Mouse (Mus musculus): ENCODE measurements around the gene Olfr1390. TPM values are rescaled to one million over a fixed set of nuclear protein-coding genes. Genes with fewer than 3 reads are reported as not detected.
"Not testable (repeated sequence)": the region's sequence is repeated elsewhere in the genome, so short reads cannot be mapped to it uniquely, and the experiment has no call there.

Gene Olfr1390
- total and polyA plus RNA-seq, 2 experiments from 2014 or later = not detected

DNA sequence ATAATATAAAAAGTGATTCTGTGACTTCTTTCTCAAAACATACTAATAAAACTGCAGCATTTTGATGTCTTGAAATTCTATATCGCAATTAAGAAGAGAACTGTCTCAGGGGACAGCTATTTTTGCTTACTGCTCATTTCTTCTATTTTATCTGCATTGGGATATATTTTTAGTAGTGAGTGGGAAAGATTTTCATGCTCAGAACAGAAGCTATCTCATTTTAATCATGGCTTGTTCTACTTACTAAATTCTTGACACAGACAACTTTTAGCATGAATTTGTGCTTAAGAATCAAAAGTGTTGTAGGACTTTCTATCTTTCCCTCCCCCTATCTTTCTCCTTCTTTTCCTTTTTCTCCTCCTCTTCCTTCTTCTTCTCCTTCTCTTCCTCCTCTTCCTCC is 5.3 kb upstream of the Olfr1390 start:
- Histone ChIP-seq H3K27ac (no peak overlapping the region), H3K9ac (replicated peaks; ENCODE audit: low read length) (no peak overlapping the region), H3K4me1 (ENCODE audit: insufficient read depth, low read length) (no peaks in the 10 kb centered on the region), H3K4me3 (ENCODE audit: low read length) (no peak overlapping the region), H3K9me3 (ENCODE audit: low read length) (no peaks in the 10 kb centered on the region), H3K4me2 (ENCODE audit: low read depth, low read length) (no peak overlapping the region), H3K36me3 (ENCODE audit: insufficient read depth, low read length) (no peaks in the 10 kb centered on the region), H3K27me3 (ENCODE audit: insufficient read depth, low read length) (no peaks in the 10 kb centered on the region)
- DNase-seq (ENCODE audit: low spot score) (no peak), ATAC-seq (no peak)
- WGBS = 75% methylated on average over 1 of the region's 1 CpGs
- no peak for TF ChIP-seq CTCF (IDR thresholded peaks at IDR 0.05; ENCODE audit: low read depth)

DNA sequence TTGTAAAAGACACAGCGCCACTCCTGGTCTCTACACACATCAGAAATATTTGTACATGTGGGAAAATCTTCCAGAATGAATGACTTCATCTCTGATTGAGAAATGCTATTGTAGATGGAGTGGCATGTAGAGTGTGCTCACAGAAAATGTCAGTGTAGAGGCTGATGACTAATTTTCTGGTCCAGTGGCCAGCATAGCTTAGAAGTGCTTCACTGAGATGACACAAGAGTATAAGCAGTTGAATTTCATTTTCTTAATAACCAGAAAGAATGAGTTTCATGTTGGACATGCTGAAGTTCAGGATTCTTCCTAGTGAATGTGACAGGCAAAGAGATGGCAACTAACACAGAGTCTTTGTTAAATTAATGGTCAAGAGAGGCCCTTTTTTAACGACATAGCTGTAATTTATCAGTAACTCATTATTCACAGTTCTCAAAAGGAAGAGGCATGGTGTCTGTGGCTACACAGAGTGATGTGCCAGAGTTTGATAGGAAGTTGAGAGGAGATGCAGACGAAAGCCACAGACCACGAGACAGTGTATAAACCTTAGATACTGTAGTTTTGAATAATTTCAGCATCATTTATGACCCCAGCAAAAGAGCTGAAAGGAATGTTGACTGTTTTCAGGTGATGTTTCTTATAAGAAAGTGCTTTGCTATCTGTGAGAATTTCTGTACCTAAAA is 2.3 kb downstream of the Olfr1390 start:
- no peak for DNase-seq (ENCODE audit: low spot score)
- TF ChIP-seq CTCF (IDR thresholded peaks at IDR 0.05; ENCODE audit: low read depth) = no peak
- 68% methylated on average over 4 of the region's 4 CpGs for WGBS
- H3K9me3 ChIP-seq (ENCODE audit: low read length) = no peaks in the 10 kb centered on the region
- no peak overlapping the region for H3K4me2 ChIP-seq (ENCODE audit: low read depth, low read length)
- no peak overlapping the region for H3K9ac ChIP-seq (replicated peaks; ENCODE audit: low read length)
- no peaks in the 10 kb centered on the region for H3K4me1 ChIP-seq (ENCODE audit: insufficient read depth, low read length)
- H3K27ac ChIP-seq = no peak overlapping the region
- no peak overlapping the region for H3K4me3 ChIP-seq (ENCODE audit: low read length)
- no peak for ATAC-seq
- no peaks in the 10 kb centered on the region for H3K27me3 ChIP-seq (ENCODE audit: insufficient read depth, low read length)
- H3K36me3 ChIP-seq (ENCODE audit: insufficient read depth, low read length) = no peaks in the 10 kb centered on the region

DNA sequence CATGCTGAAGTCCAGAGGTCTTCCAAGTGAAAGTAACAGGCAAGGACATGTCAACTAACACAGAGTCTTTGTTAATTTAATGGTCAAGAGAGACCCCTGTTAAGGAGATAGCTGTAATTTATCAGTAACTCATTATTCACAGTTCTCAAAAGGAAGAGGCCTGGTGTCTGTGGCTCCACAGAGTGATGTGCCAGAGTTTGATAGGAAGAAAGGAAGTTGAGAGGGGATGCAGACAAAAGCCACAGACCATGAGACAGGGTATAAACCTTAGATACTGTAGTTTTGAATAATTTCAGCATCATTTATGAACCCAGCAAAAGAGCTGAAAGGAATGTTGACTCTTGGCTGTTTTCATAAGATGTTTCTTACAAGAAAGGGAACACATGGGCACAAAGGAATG is 48.1 kb downstream of the Olfr1390 start:
- Histone ChIP-seq H3K9ac (replicated peaks; ENCODE audit: low read length) (no peak overlapping the region), H3K36me3 (ENCODE audit: insufficient read depth, low read length) (no peaks in the 10 kb centered on the region), H3K4me3 (ENCODE audit: low read length) (no peak overlapping the region), H3K27me3 (ENCODE audit: insufficient read depth, low read length) (no peaks in the 10 kb centered on the region), H3K4me1 (ENCODE audit: insufficient read depth, low read length) (no peaks in the 10 kb centered on the region), H3K9me3 (ENCODE audit: low read length) (no peaks in the 10 kb centered on the region), H3K4me2 (ENCODE audit: low read depth, low read length) (no peak overlapping the region), H3K27ac (no peak overlapping the region)
- no peak for DNase-seq (ENCODE audit: low spot score)
- TF ChIP-seq CTCF (IDR thresholded peaks at IDR 0.05; ENCODE audit: low read depth) = no peak
- no peak for ATAC-seq

DNA sequence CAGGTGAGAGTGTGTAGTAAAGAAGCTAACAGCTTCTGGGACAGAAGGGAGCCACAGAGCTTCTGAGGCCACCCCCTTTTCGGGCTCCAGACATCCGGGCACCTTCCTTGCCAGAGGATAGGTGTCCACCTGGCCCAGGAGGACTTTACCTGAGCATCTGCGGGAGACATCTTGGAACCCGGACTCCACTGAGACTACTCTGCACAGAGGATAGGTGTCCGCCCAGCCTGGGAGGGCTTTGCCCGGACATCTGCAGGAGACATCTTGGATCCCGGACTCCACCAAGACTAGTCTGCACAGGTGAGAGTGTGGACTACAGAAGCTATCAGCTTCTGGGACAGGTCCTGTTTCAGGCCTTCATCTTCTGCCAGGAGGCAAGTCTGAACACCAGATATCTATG is 51.1 kb downstream of the Olfr1390 start:
- H3K4me2 ChIP-seq (ENCODE audit: low read depth, low read length); H3K36me3 ChIP-seq (ENCODE audit: insufficient read depth, low read length); H3K4me1 ChIP-seq (ENCODE audit: insufficient read depth, low read length); ATAC-seq; H3K9ac ChIP-seq (replicated peaks; ENCODE audit: low read length); H3K27me3 ChIP-seq (ENCODE audit: insufficient read depth, low read length); DNase-seq (ENCODE audit: low spot score); H3K4me3 ChIP-seq (ENCODE audit: low read length); H3K27ac ChIP-seq; H3K9me3 ChIP-seq (ENCODE audit: low read length): not testable (repeated sequence)
- 94% methylated on average over 7 of the region's 7 CpGs for WGBS

Other genes starting within 250 kb of the Olfr1390 start
- not detected in 2 replicates for gene Olfr1396, start 220.3 kb upstream of the Olfr1390 start, total RNA-seq (2014; rRNA removed)
- not detected in 2 replicates for gene Olfr1396, start 220.3 kb upstream of the Olfr1390 start, polyA plus RNA-seq (2015; fragmentation: Nextera tagmentation; extraction: Ambion mirVana)
- not detected in 2 replicates for gene Olfr1395, start 192.9 kb upstream of the Olfr1390 start, total RNA-seq (2014; rRNA removed)
- gene Olfr1395, start 192.9 kb upstream of the Olfr1390 start, polyA plus RNA-seq (2015; fragmentation: Nextera tagmentation; extraction: Ambion mirVana) = not detected in 2 replicates
- not detected in 2 replicates for gene Olfr1394, start 180.8 kb upstream of the Olfr1390 start, total RNA-seq (2014; rRNA removed)
- gene Olfr1394, start 180.8 kb upstream of the Olfr1390 start, polyA plus RNA-seq (2015; fragmentation: Nextera tagmentation; extraction: Ambion mirVana) = not detected in 2 replicates
- 0.37 TPM in 1 of 2 replicates, not detected in the other for gene Btnl9, start 148.0 kb upstream of the Olfr1390 start, total RNA-seq (2014; rRNA removed)
- gene Btnl9, start 148.0 kb upstream of the Olfr1390 start, polyA plus RNA-seq (2015; fragmentation: Nextera tagmentation; extraction: Ambion mirVana) = 0.39 and 0.50 TPM in 2 replicates
- gene Zfp62, start 131.9 kb upstream of the Olfr1390 start, total RNA-seq (2014; rRNA removed) = 20.2 and 25.0 TPM in 2 replicates
- gene Zfp62, start 131.9 kb upstream of the Olfr1390 start, polyA plus RNA-seq (2015; fragmentation: Nextera tagmentation; extraction: Ambion mirVana) = 25.7 and 25.8 TPM in 2 replicates
- gene Mgat1, start 91.0 kb upstream of the Olfr1390 start, total RNA-seq (2014; rRNA removed) = 87.4 and 109 TPM in 2 replicates
- gene Mgat1, start 91.0 kb upstream of the Olfr1390 start, polyA plus RNA-seq (2015; fragmentation: Nextera tagmentation; extraction: Ambion mirVana) = 33.6 and 35.3 TPM in 2 replicates
- gene Olfr1393, start 56.9 kb upstream of the Olfr1390 start, total RNA-seq (2014; rRNA removed) = 0.86 TPM in 1 of 2 replicates, not detected in the other
- 0.10 and 0.13 TPM in 2 replicates for gene Olfr1393, start 56.9 kb upstream of the Olfr1390 start, polyA plus RNA-seq (2015; fragmentation: Nextera tagmentation; extraction: Ambion mirVana)
- gene Olfr1392, start 49.9 kb upstream of the Olfr1390 start, total RNA-seq (2014; rRNA removed) = not detected in 2 replicates
- not detected in 2 replicates for gene Olfr1392, start 49.9 kb upstream of the Olfr1390 start, polyA plus RNA-seq (2015; fragmentation: Nextera tagmentation; extraction: Ambion mirVana)
- not detected in 2 replicates for gene Olfr10, start 30.4 kb upstream of the Olfr1390 start, total RNA-seq (2014; rRNA removed)
- not detected in 2 replicates for gene Olfr10, start 30.4 kb upstream of the Olfr1390 start, polyA plus RNA-seq (2015; fragmentation: Nextera tagmentation; extraction: Ambion mirVana)
- not detected in 2 replicates for gene Olfr1391, start 12.4 kb upstream of the Olfr1390 start, total RNA-seq (2014; rRNA removed)
- gene Olfr1391, start 12.4 kb upstream of the Olfr1390 start, polyA plus RNA-seq (2015; fragmentation: Nextera tagmentation; extraction: Ambion mirVana) = not detected in 2 replicates
- gene Olfr1389, start 87.9 kb downstream of the Olfr1390 start, total RNA-seq (2014; rRNA removed) = not detected in 2 replicates
- not detected in 2 replicates for gene Olfr1389, start 87.9 kb downstream of the Olfr1390 start, polyA plus RNA-seq (2015; fragmentation: Nextera tagmentation; extraction: Ambion mirVana)
- 0.10 TPM in 1 of 2 replicates, not detected in the other for gene Olfr1388, start 101.4 kb downstream of the Olfr1390 start, total RNA-seq (2014; rRNA removed)
- 0.08 TPM in 1 of 2 replicates, not detected in the other for gene Olfr1388, start 101.4 kb downstream of the Olfr1390 start, polyA plus RNA-seq (2015; fragmentation: Nextera tagmentation; extraction: Ambion mirVana)
- not detected in 2 replicates for gene Olfr1387, start 120.2 kb downstream of the Olfr1390 start, total RNA-seq (2014; rRNA removed)
- gene Olfr1387, start 120.2 kb downstream of the Olfr1390 start, polyA plus RNA-seq (2015; fragmentation: Nextera tagmentation; extraction: Ambion mirVana) = not detected in 2 replicates
- gene Olfr1386, start 129.9 kb downstream of the Olfr1390 start, total RNA-seq (2014; rRNA removed) = not detected in 2 replicates
- not detected in 2 replicates for gene Olfr1386, start 129.9 kb downstream of the Olfr1390 start, polyA plus RNA-seq (2015; fragmentation: Nextera tagmentation; extraction: Ambion mirVana)
- not detected in 2 replicates for gene Olfr1385, start 153.9 kb downstream of the Olfr1390 start, total RNA-seq (2014; rRNA removed)
- gene Olfr1385, start 153.9 kb downstream of the Olfr1390 start, polyA plus RNA-seq (2015; fragmentation: Nextera tagmentation; extraction: Ambion mirVana) = not detected in 2 replicates
- gene Olfr1384, start 171.5 kb downstream of the Olfr1390 start, total RNA-seq (2014; rRNA removed) = not detected in 2 replicates
- not detected in 2 replicates for gene Olfr1384, start 171.5 kb downstream of the Olfr1390 start, polyA plus RNA-seq (2015; fragmentation: Nextera tagmentation; extraction: Ambion mirVana)
- gene Olfr1383, start 184.5 kb downstream of the Olfr1390 start, total RNA-seq (2014; rRNA removed) = not detected in 2 replicates
- not detected in 2 replicates for gene Olfr1383, start 184.5 kb downstream of the Olfr1390 start, polyA plus RNA-seq (2015; fragmentation: Nextera tagmentation; extraction: Ambion mirVana)
- gene Olfr1382, start 193.1 kb downstream of the Olfr1390 start, total RNA-seq (2014; rRNA removed) = not detected in 2 replicates
- not detected in 2 replicates for gene Olfr1382, start 193.1 kb downstream of the Olfr1390 start, polyA plus RNA-seq (2015; fragmentation: Nextera tagmentation; extraction: Ambion mirVana)
- gene Olfr1381, start 208.3 kb downstream of the Olfr1390 start, total RNA-seq (2014; rRNA removed) = not detected in 2 replicates
- not detected in 2 replicates for gene Olfr1381, start 208.3 kb downstream of the Olfr1390 start, polyA plus RNA-seq (2015; fragmentation: Nextera tagmentation; extraction: Ambion mirVana)
- gene Olfr1380, start 221.7 kb downstream of the Olfr1390 start, total RNA-seq (2014; rRNA removed) = not detected in 2 replicates
- gene Olfr1380, start 221.7 kb downstream of the Olfr1390 start, polyA plus RNA-seq (2015; fragmentation: Nextera tagmentation; extraction: Ambion mirVana) = not detected in 2 replicates